Mouse (Mus musculus): ENCODE data around the gene Hexb.

- TF ChIP-seq CTCF (IDR thresholded peaks at IDR 0.05; ENCODE audit: control insufficient read depth, insufficient read depth, insufficient read length) (no peak), USF1 (IDR thresholded peaks at IDR 0.05; ENCODE audit: low read depth) (no peak), MAX (IDR thresholded peaks at IDR 0.05) (no peak), MYOD1 (IDR thresholded peaks at IDR 0.05; ENCODE audit: control insufficient read depth, insufficient read length, low read depth) (no peak), FOSL1 (IDR thresholded peaks at IDR 0.05; ENCODE audit: insufficient read depth, low read length, poor library complexity, severe bottlenecking) (no peak), MYOG (IDR thresholded peaks at IDR 0.05; ENCODE audit: control insufficient read depth, extremely low read depth, insufficient read length) (no peak), CEBPB (IDR thresholded peaks at IDR 0.05; ENCODE audit: low read depth) (no peak)
Measured at GRCm38 (mm10) chr13:97230101-97230500, 31.9 kb upstream of the Hexb start.

All from C2C12 (cell line).